Mouse (Mus musculus): ENCODE results near the gene Gm48552. TPM values are rescaled to one million over a fixed set of nuclear protein-coding genes. Genes with fewer than 3 reads are reported as not detected.

Gm48552 gene
- polyA plus RNA-seq, 1 experiment from 2014 or later = 2.9 TPM

DNA sequence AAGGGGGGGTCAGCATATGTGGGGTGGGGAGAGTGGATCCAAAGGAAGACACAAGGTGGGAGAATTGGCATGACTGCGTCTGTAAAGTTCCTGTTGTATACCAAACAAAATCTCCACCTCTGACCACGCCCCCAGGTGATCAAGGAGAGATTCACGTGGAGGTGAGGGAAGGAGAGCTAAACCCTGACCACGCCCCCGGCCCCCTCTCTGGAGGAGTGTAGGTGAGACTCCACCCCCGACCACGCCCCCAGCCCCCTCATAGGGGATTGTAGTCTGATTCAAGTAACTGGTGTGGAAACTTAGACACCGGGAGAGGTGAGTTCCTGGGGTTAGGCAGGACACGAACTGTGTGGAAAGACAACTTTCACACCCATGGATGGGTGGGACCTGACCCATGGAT lies 15.3 kb downstream of the Gm48552 start:
- no peak for DNase-seq
- H3K9me3 ChIP-seq (ENCODE audit: control insufficient read depth, low read length) = no peaks in the 10 kb centered on the region
- H3K4me1 ChIP-seq (ENCODE audit: control insufficient read depth, insufficient read depth, low read length) = peaks cover 44% of the 10 kb centered on the region

GRCm38 (mm10) chr10:81404720-81405119 lies 15.9 kb downstream of the Gm48552 start:
- peaks cover 18% of the 10 kb centered on the region; the same call in 1 of the 2 replicates for H3K27me3 ChIP-seq (ENCODE audit: control insufficient read depth, insufficient read depth, low read length)
- no peak overlapping the region for H3K9ac ChIP-seq (replicated peaks; ENCODE audit: low read length)
- DNase-seq (no peak), ATAC-seq (ENCODE audit: low FRiP score, low TSS enrichment) (no peak)
- H3K36me3 ChIP-seq (ENCODE audit: control insufficient read depth, insufficient read depth, low read length) = peaks cover 43% of the 10 kb centered on the region
- no peak overlapping the region for H3K4me2 ChIP-seq (ENCODE audit: low read length)
- H3K4me3 ChIP-seq (replicated peaks; ENCODE audit: low read depth, low read length) = no peak overlapping the region
- H3K27ac ChIP-seq (replicated peaks; ENCODE audit: low read depth, low read length) = no peak overlapping the region
- 68% methylated on average over 18 of the region's 18 CpGs for WGBS
- H3K4me1 ChIP-seq (ENCODE audit: control insufficient read depth, insufficient read depth, low read length) = peaks cover 44% of the 10 kb centered on the region
- H3K9me3 ChIP-seq (ENCODE audit: control insufficient read depth, low read length) = no peaks in the 10 kb centered on the region

More for the DNA sequence above, 15.3 kb downstream of the Gm48552 start:
- WGBS = 29% methylated on average over 9 of the region's 9 CpGs
- 0 out of 2 replicates have a peak overlapping the region, but pooled peaks have one; percentile 5 for H3K27ac ChIP-seq (replicated peaks; ENCODE audit: low read depth, low read length)
- H3K4me3 ChIP-seq (replicated peaks; ENCODE audit: low read depth, low read length) = no peak overlapping the region
- H3K9ac ChIP-seq (replicated peaks; ENCODE audit: low read length) = no peak overlapping the region
- no peak for ATAC-seq (ENCODE audit: low FRiP score, low TSS enrichment)
- H3K4me2 ChIP-seq (ENCODE audit: low read length) = no peak overlapping the region
- peaks cover 49% of the 10 kb centered on the region for H3K36me3 ChIP-seq (ENCODE audit: control insufficient read depth, insufficient read depth, low read length)
- peaks cover 18% of the 10 kb centered on the region; the same call in 1 of the 2 replicates for H3K27me3 ChIP-seq (ENCODE audit: control insufficient read depth, insufficient read depth, low read length)

DNA sequence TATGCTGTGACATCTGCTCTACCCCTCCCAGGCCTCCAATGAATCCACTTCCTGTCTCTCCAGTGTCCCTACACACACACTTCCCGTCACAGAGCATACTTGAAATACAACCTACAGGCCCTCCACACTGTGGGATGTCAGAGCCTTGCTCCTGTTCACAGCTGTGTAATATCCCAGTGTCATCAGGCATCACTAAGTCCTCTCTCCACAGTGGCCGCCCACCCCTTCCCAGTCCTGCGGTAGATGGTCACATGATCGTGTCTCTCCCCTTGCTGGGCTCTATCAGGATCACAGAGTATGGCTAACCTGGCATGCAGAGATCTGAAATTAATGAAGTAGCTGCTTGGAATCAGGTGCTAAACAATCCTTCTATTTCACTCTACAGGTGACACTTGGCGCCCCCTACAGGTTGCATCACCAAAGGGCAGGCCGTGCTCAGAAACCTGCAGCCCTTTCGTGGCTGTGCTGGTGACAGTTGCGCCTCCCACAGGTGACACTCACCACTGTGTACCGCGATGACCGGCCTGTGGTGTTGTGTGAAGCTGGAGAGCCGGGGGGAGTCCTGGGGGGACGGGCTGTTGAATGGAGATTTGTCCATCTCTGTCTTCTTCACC lies 16.9 kb downstream of the Gm48552 start:
- H3K27me3 ChIP-seq (ENCODE audit: control insufficient read depth, insufficient read depth, low read length) = peaks cover 18% of the 10 kb centered on the region; the same call in 1 of the 2 replicates
- ATAC-seq (ENCODE audit: low FRiP score, low TSS enrichment) (no peak), DNase-seq (peak; percentile 58)
- H3K9me3 ChIP-seq (ENCODE audit: control insufficient read depth, low read length) = no peaks in the 10 kb centered on the region
- H3K4me1 ChIP-seq (ENCODE audit: control insufficient read depth, insufficient read depth, low read length) = peaks cover 44% of the 10 kb centered on the region
- H3K36me3 ChIP-seq (ENCODE audit: control insufficient read depth, insufficient read depth, low read length) = peaks cover 35% of the 10 kb centered on the region
- WGBS = 49% methylated on average over 13 of the region's 13 CpGs
- no peak overlapping the region for H3K4me2 ChIP-seq (ENCODE audit: low read length)
- no peak overlapping the region for H3K4me3 ChIP-seq (replicated peaks; ENCODE audit: low read depth, low read length)
- no peak overlapping the region for H3K27ac ChIP-seq (replicated peaks; ENCODE audit: low read depth, low read length)
- H3K9ac ChIP-seq (replicated peaks; ENCODE audit: low read length) = no peak overlapping the region

- H3K9ac ChIP-seq (replicated peaks; ENCODE audit: low read length) = no peak overlapping the region
- H3K4me2 ChIP-seq (ENCODE audit: low read length) = peak overlapping the region; percentile 34
- no peak overlapping the region for H3K27ac ChIP-seq (replicated peaks; ENCODE audit: low read depth, low read length)
- H3K4me3 ChIP-seq (replicated peaks; ENCODE audit: low read depth, low read length) = no peak overlapping the region
- peaks cover 18% of the 10 kb centered on the region; the same call in 1 of the 2 replicates for H3K27me3 ChIP-seq (ENCODE audit: control insufficient read depth, insufficient read depth, low read length)
- peaks cover 37% of the 10 kb centered on the region for H3K4me1 ChIP-seq (ENCODE audit: control insufficient read depth, insufficient read depth, low read length)
- no peak for DNase-seq
- H3K36me3 ChIP-seq (ENCODE audit: control insufficient read depth, insufficient read depth, low read length) = peaks cover 35% of the 10 kb centered on the region
- 22% methylated on average over 24 of the region's 24 CpGs for WGBS
- no peak for ATAC-seq (ENCODE audit: low FRiP score, low TSS enrichment)
- H3K9me3 ChIP-seq (ENCODE audit: control insufficient read depth, low read length) = no peaks in the 10 kb centered on the region
These were observed 18.0 kb downstream of the Gm48552 start for GRCm38 (mm10) chr10:81406504-81407440.

DNA sequence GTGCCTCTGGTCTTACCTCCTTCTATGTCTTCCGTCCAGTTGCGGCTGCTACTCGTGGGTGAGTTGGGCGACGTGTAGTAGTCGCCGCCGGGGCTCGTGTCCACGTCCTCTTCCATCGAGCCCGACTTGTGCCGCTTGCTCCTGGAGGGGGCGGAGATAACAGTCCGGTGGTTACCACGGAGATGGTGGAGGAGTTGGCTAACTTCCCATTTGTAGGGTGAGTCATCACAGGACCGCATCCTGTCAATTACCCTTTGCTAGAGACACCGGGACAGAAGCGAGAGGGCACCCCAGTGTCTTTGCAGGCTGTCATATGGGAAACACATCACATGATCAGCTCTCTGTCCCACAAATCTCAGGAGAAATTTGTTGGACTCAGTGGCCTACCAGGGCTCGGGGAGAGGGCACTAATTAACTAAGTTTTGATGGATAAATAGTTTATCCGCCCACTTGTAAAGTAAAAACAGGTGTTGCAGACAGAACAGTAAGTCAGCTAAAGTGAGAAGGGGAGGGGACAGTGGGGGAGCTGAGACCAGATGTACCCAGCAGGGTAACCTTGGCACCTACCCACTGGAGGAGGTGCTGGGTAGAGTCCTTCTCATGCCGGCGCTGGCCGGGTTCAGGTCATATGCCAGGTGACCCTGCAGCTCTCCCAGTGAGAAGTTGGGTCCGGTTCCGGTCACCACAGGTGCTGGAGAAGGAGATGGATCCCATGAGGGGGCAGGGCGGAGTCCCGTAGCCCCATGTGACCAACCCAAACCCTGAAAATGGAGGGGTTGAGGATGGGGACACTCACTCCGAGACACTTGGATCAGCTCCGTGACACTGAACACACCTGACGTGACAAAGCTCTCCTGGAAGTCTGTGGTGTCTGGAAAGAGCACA lies 19.0 kb downstream of the Gm48552 start:
- peak; percentile 75 for DNase-seq
- Histone ChIP-seq H3K4me2 (ENCODE audit: low read length) (peak overlapping the region; percentile 34), H3K4me1 (ENCODE audit: control insufficient read depth, insufficient read depth, low read length) (peaks cover 29% of the 10 kb centered on the region), H3K36me3 (ENCODE audit: control insufficient read depth, insufficient read depth, low read length) (peaks cover 35% of the 10 kb centered on the region), H3K27ac (replicated peaks; ENCODE audit: low read depth, low read length) (no peak overlapping the region), H3K9me3 (ENCODE audit: control insufficient read depth, low read length) (no peaks in the 10 kb centered on the region), H3K4me3 (replicated peaks; ENCODE audit: low read depth, low read length) (0 out of 2 replicates have a peak overlapping the region, but pooled peaks have one; percentile 2), H3K27me3 (ENCODE audit: control insufficient read depth, insufficient read depth, low read length) (peaks cover 18% of the 10 kb centered on the region; the same call in 1 of the 2 replicates), H3K9ac (replicated peaks; ENCODE audit: low read length) (no peak overlapping the region)
- no peak for ATAC-seq (ENCODE audit: low FRiP score, low TSS enrichment)
- 26% methylated on average over 31 of the region's 31 CpGs for WGBS

DNA sequence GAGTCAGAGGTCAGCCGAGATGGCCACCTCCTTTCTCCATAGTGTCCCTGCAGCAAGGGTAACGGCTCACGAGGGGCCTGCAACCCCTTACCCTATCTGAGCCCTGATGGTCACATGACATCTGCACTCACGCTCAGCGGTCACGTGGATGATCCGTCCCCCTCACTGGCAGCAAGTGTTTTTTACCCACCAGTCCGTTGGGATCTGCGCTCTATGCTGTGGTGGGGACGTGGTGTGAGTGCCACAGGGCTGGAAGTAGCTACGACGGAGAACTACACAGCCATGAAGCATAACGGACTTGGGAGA lies 19.6 kb downstream of the Gm48552 start:
- no peak for ATAC-seq (ENCODE audit: low FRiP score, low TSS enrichment)
- peaks cover 18% of the 10 kb centered on the region; the same call in 1 of the 2 replicates for H3K27me3 ChIP-seq (ENCODE audit: control insufficient read depth, insufficient read depth, low read length)
- peaks cover 23% of the 10 kb centered on the region for H3K4me1 ChIP-seq (ENCODE audit: control insufficient read depth, insufficient read depth, low read length)
- no peaks in the 10 kb centered on the region for H3K9me3 ChIP-seq (ENCODE audit: control insufficient read depth, low read length)
- no peak overlapping the region for H3K9ac ChIP-seq (replicated peaks; ENCODE audit: low read length)
- no peak overlapping the region for H3K4me3 ChIP-seq (replicated peaks; ENCODE audit: low read depth, low read length)
- H3K27ac ChIP-seq (replicated peaks; ENCODE audit: low read depth, low read length) = no peak overlapping the region
- WGBS = 39% methylated on average over 13 of the region's 13 CpGs
- no peak overlapping the region for H3K4me2 ChIP-seq (ENCODE audit: low read length)
- no peak for DNase-seq
- H3K36me3 ChIP-seq (ENCODE audit: control insufficient read depth, insufficient read depth, low read length) = peaks cover 35% of the 10 kb centered on the region

DNA sequence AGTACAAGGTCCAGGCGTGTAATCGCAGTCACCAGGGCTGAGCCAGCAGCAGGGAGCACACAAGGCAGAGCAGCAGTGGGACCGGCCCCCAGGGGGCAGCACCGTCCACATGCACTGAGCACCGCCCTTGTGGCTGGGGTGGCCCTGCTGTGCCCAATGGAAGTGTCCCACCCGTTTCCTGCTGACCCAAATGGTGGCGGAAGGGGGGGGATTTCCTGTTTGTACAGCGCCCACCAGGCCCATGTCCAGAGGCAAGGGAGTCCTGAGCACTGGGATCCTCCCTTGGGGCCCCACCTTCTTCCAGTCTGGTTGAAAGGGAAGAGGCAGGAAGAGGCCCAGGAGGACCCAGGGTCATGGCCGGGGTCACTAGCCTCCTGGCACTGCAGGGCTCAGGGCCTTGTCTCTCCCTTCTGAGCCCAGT lies 20.1 kb downstream of the Gm48552 start:
- ATAC-seq (ENCODE audit: low FRiP score, low TSS enrichment) (no peak), DNase-seq (peak; percentile 73)

DNA sequence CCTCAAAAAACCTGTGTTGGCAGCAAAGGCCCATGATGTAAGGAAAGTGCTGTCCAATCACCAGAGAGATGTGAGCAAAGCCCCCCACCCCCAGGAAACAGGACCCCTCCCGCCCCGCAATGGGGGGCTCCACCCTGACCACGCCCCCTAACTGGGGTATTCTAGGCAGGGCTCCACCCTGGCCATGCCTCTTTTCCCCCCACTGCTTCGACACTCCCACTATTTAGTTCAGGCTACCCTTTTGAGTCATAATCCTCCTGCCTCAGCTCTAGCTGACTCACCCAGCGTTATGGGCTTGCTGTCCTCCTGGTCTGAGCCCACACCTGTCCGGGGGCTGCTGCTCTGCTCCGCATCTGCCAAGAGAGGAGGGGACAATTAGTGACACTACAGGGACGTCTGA lies 20.5 kb downstream of the Gm48552 start:
- H3K36me3 ChIP-seq (ENCODE audit: control insufficient read depth, insufficient read depth, low read length) = peaks cover 29% of the 10 kb centered on the region
- H3K4me1 ChIP-seq (ENCODE audit: control insufficient read depth, insufficient read depth, low read length) = peaks cover 25% of the 10 kb centered on the region
- peaks cover 18% of the 10 kb centered on the region; the same call in 1 of the 2 replicates for H3K27me3 ChIP-seq (ENCODE audit: control insufficient read depth, insufficient read depth, low read length)
- H3K9ac ChIP-seq (replicated peaks; ENCODE audit: low read length) = no peak overlapping the region
- no peak overlapping the region for H3K27ac ChIP-seq (replicated peaks; ENCODE audit: low read depth, low read length)
- DNase-seq (no peak), ATAC-seq (ENCODE audit: low FRiP score, low TSS enrichment) (no peak)
- 17% methylated on average over 8 of the region's 8 CpGs for WGBS
- H3K4me2 ChIP-seq (ENCODE audit: low read length) = no peak overlapping the region
- H3K4me3 ChIP-seq (replicated peaks; ENCODE audit: low read depth, low read length) = no peak overlapping the region
- no peaks in the 10 kb centered on the region for H3K9me3 ChIP-seq (ENCODE audit: control insufficient read depth, low read length)

More for the DNA sequence above, 20.1 kb downstream of the Gm48552 start:
- Histone ChIP-seq H3K4me3 (replicated peaks; ENCODE audit: low read depth, low read length) (no peak overlapping the region), H3K4me1 (ENCODE audit: control insufficient read depth, insufficient read depth, low read length) (peaks cover 23% of the 10 kb centered on the region), H3K4me2 (ENCODE audit: low read length) (no peak overlapping the region), H3K27me3 (ENCODE audit: control insufficient read depth, insufficient read depth, low read length) (peaks cover 18% of the 10 kb centered on the region; the same call in 1 of the 2 replicates), H3K27ac (replicated peaks; ENCODE audit: low read depth, low read length) (no peak overlapping the region), H3K9ac (replicated peaks; ENCODE audit: low read length) (no peak overlapping the region), H3K9me3 (ENCODE audit: control insufficient read depth, low read length) (no peaks in the 10 kb centered on the region), H3K36me3 (ENCODE audit: control insufficient read depth, insufficient read depth, low read length) (peaks cover 33% of the 10 kb centered on the region)
- WGBS = 21% methylated on average over 9 of the region's 9 CpGs

Data from midbrain, embryonic 14.5 days (tissue).